Mouse (Mus musculus) lung, embryonic 15.5 days (tissue): ENCODE data around the gene Gpr84. TPM values are rescaled to one million over a fixed set of nuclear protein-coding genes. Genes with fewer than 3 reads are reported as not detected.

Experiments
- ATAC-seq: fragments of 200-750 bp; cut with Nextera tagmentation; 2 replicates; pipeline ENCODE4 v1.8.0; 2017; ENCODE audit warnings: moderate number of reproducible peaks, borderline replicate concordance; ENCODE audit not compliant: low FRiP score, low TSS enrichment; ENCODE audit errors: extremely low read depth
- H3K27ac ChIP-seq: fragments of 300-500 bp; sonication (generic); 2 replicates; pipeline ENCODE4 v1.5.1; 2015; ENCODE audit warnings: moderate library complexity, mild to moderate bottlenecking, inconsistent platforms
- H3K27me3 ChIP-seq: fragments of 300-500 bp; sonication (generic); 2 replicates; pipeline ENCODE4 v1.6.1; 2015; ENCODE audit warnings: inconsistent platforms
- H3K36me3 ChIP-seq: fragments of 300-500 bp; sonication (generic); 2 replicates; pipeline ENCODE4 v1.6.1; 2015; ENCODE audit warnings: inconsistent platforms
- H3K4me1 ChIP-seq: fragments of 300-500 bp; sonication (generic); 2 replicates; pipeline ENCODE4 v1.6.1; 2015; ENCODE audit warnings: inconsistent platforms
- H3K4me2 ChIP-seq: fragments of 300-500 bp; sonication (generic); 2 replicates; pipeline ENCODE4 v1.6.1; 2015; ENCODE audit warnings: inconsistent platforms, mild to moderate bottlenecking, moderate library complexity
- H3K4me3 ChIP-seq: fragments of 300-500 bp; sonication (generic); 2 replicates; pipeline ENCODE4 v1.5.1; 2015; ENCODE audit warnings: mild to moderate bottlenecking, inconsistent platforms
- H3K9ac ChIP-seq: fragments of 300-500 bp; sonication (generic); 2 replicates; pipeline ENCODE4 v1.6.1; 2015; ENCODE audit warnings: inconsistent platforms
- H3K9me3 ChIP-seq: fragments of 300-500 bp; sonication (generic); 2 replicates; pipeline ENCODE4 v1.6.1; 2016; ENCODE audit warnings: inconsistent platforms
- WGBS: fragments of 180-500 bp; shearing (Covaris S2); methylation state at CpG from one replicate; pipeline ENCODE4 v1.1.7; 2015; 5-methylcytosine and 5-hydroxymethylcytosine counted together
- polyA plus RNA-seq: library from polyadenylated mRNA; unstranded; fragments of >200 nt; fragmentation: Nextera tagmentation; extraction: Ambion mirVana; gene quantifications from 2 replicates; pipeline ENCODE4 v1.2.1, GENCODE M21; 2015

The Gpr84 gene
- polyA plus RNA-seq, 1 experiment from 2014 or later = 0.36 TPM

- ATAC-seq = no peak
- Histone ChIP-seq H3K27ac (no peak overlapping the region), H3K4me2 (no peak overlapping the region), H3K27me3 (peaks cover 36% of the 10 kb centered on the region), H3K4me3 (no peak overlapping the region), H3K9me3 (no peaks in the 10 kb centered on the region), H3K36me3 (no peaks in the 10 kb centered on the region), H3K4me1 (peaks cover 14% of the 10 kb centered on the region), H3K9ac (no peak overlapping the region)
- WGBS = 55% methylated on average over 3 of the region's 3 CpGs
Observed at GRCm38 (mm10) chr15:103335040-103335439, 24.6 kb upstream of the Gpr84 start.

DNA sequence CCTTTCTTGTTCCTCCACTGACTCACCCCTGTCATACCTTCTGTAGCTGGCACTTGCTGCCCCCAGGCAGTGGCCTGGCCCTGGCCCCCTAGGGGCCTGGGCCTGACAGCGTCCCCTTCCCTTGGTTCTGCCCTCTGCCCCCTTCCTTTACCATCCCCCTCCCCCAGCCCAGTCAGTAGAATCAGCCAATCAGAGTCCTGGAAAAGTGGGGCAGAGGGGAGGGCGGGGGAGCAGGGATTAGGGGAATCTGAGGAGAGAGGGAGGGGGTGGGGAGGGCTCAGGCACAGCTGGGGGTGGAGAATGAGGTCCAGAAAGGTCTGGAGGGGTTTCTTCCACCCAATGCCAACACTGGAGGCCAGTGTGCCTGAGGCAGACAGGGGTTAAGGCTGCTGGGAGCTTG lies 23.8 kb upstream of the Gpr84 start:
- H3K36me3 ChIP-seq = no peaks in the 10 kb centered on the region
- H3K4me2 ChIP-seq = no peak overlapping the region
- 20% methylated on average over 2 of the region's 2 CpGs for WGBS
- no peak overlapping the region for H3K4me3 ChIP-seq
- H3K4me1 ChIP-seq = 0 out of 2 replicates have a peak, but pooled peaks cover 6% of the 10 kb centered on the region
- H3K9me3 ChIP-seq = no peaks in the 10 kb centered on the region
- H3K27me3 ChIP-seq = peaks cover 28% of the 10 kb centered on the region
- no peak overlapping the region for H3K27ac ChIP-seq
- 0 out of 2 replicates have a peak, but pooled peaks have one; percentile 12 for ATAC-seq
- no peak overlapping the region for H3K9ac ChIP-seq

DNA sequence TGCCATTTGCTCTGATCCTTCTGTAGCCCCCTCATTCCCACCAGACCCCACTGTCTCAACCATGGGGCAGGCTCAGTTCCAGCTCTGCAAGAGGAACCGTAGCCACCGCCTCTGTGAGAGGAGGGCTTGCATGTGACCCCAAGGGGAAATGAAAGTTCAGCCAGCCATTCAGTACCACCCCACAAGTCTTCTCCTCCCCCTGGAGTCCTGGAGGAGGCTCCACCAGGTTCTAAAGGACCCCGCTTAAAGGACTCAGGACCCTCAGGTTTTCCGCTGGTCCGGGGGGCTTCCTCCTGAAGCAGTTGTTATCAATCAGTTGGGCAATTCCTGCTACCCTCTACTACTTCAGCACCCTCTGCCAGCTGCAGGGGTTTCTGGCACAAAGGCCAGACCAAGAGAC lies 23.3 kb upstream of the Gpr84 start:
- no peak overlapping the region for H3K4me3 ChIP-seq
- H3K27me3 ChIP-seq = peaks cover 23% of the 10 kb centered on the region
- no peak overlapping the region for H3K4me2 ChIP-seq
- 0 out of 2 replicates have a peak, but pooled peaks cover 6% of the 10 kb centered on the region for H3K4me1 ChIP-seq
- ATAC-seq = no peak; the same call in 1 of the 2 replicates
- no peak overlapping the region for H3K9ac ChIP-seq
- 64% methylated on average over 5 of the region's 5 CpGs for WGBS
- no peaks in the 10 kb centered on the region for H3K36me3 ChIP-seq
- H3K27ac ChIP-seq = no peak overlapping the region
- no peaks in the 10 kb centered on the region for H3K9me3 ChIP-seq

GRCm38 (mm10) chr15:103333081-103333615 lies 22.7 kb upstream of the Gpr84 start:
- H3K27ac ChIP-seq = no peak overlapping the region
- H3K4me1 ChIP-seq = 0 out of 2 replicates have a peak, but pooled peaks cover 6% of the 10 kb centered on the region
- peaks cover 17% of the 10 kb centered on the region for H3K27me3 ChIP-seq
- ATAC-seq = 0 out of 2 replicates have a peak, but pooled peaks have one; percentile 29
- H3K36me3 ChIP-seq = no peaks in the 10 kb centered on the region
- no peak overlapping the region for H3K9ac ChIP-seq
- no peaks in the 10 kb centered on the region for H3K9me3 ChIP-seq
- WGBS = 58% methylated on average over 5 of the region's 5 CpGs
- H3K4me3 ChIP-seq = no peak overlapping the region
- no peak overlapping the region for H3K4me2 ChIP-seq

DNA sequence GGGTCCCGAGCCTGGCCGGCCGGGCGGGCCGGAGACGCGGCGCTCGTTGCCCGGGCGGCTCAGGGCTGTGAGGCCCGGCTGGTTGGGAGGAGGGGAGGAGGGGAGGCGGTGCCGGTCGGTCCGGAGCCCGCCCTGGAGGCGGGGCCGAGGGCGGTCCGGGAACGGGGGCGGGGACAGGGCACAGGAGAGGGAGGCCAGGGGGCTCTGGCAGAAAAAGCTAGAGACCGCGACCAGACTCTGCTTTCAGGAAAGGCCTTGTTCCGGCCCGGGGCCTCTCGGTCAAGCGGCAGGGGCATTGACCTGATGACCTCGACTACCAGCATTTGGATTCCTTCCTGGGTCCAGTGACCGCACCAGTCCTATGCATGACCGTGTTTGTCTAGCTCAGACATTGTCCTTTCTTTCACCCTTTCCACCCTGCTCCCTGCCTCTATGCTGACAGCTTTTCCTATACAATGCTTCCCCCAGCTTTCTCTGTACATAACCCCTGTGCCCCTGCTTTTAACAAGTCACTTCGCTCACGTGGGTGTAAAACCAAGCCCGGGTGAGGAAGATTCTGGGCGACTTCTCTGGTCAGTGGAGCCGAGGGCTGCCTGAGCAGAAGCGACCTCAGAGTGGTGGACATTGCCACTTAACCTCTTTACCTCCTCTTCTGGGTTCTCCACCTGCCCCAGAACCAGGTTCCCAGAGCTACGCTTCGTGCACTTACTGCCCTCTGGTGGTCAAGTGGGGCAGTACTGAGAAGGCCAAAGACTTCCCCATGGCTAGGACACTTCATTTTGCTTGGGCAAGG lies 13.2 kb upstream of the Gpr84 start:
- Histone ChIP-seq H3K9ac (peak overlapping the region; percentile 75), H3K4me1 (peaks cover 22% of the 10 kb centered on the region), H3K27ac (peak overlapping the region; percentile 51), H3K4me2 (peak overlapping the region; percentile 94), H3K27me3 (no peaks in the 10 kb centered on the region), H3K36me3 (no peaks in the 10 kb centered on the region), H3K4me3 (peak overlapping the region; percentile 78), H3K9me3 (no peaks in the 10 kb centered on the region)
- under 1% methylated on average over 33 of the region's 40 CpGs for WGBS
- peak; percentile 96 for ATAC-seq

DNA sequence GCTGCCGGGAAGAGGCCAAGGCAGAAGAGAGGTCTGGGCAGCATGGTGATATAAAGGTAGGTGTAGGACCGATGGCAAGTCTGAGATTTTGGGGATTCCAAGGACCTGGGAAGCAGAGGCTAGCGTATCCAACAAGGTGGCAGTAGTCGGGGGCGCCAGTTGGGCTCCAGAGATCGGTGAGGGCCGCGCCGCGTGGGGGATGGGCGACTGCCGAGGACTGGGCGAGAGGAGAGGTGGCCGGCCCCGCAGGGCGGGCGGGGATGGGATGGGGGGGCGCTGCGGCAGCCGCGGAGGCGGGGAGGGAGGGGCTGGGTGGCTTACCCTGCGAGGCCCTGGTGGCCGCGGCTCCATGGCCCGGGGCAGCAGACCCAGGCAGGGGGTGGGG lies 12.7 kb upstream of the Gpr84 start:
- Histone ChIP-seq H3K9ac (peak overlapping the region; percentile 75), H3K4me1 (peaks cover 22% of the 10 kb centered on the region), H3K4me2 (peak overlapping the region; percentile 94), H3K4me3 (peak overlapping the region; percentile 78), H3K27me3 (no peaks in the 10 kb centered on the region), H3K9me3 (no peaks in the 10 kb centered on the region), H3K36me3 (peaks cover under 1% of the 10 kb centered on the region; the same call in 1 of the 2 replicates), H3K27ac (peak overlapping the region; percentile 51; the same call in 1 of the 2 replicates)
- WGBS = 2% methylated on average over 20 of the region's 26 CpGs
- ATAC-seq = peak; percentile 70

GRCm38 (mm10) chr15:103322396-103322795 lies 12.0 kb upstream of the Gpr84 start:
- WGBS = 50% methylated on average over 4 of the region's 4 CpGs
- H3K4me1 ChIP-seq = peaks cover 22% of the 10 kb centered on the region
- H3K27me3 ChIP-seq = no peaks in the 10 kb centered on the region
- H3K4me3 ChIP-seq = peak overlapping the region; percentile 78
- peaks cover 4% of the 10 kb centered on the region; the same call in 1 of the 2 replicates for H3K36me3 ChIP-seq
- ATAC-seq = no peak
- no peak overlapping the region for H3K27ac ChIP-seq
- peak overlapping the region; percentile 75; the same call in 1 of the 2 replicates for H3K9ac ChIP-seq
- H3K4me2 ChIP-seq = peak overlapping the region; percentile 94
- no peaks in the 10 kb centered on the region for H3K9me3 ChIP-seq

GRCm38 (mm10) chr15:103321076-103321475 lies 10.7 kb upstream of the Gpr84 start:
- Histone ChIP-seq H3K9ac (no peak overlapping the region), H3K4me1 (peaks cover 25% of the 10 kb centered on the region), H3K36me3 (peaks cover 4% of the 10 kb centered on the region; the same call in 1 of the 2 replicates), H3K27ac (no peak overlapping the region), H3K27me3 (no peaks in the 10 kb centered on the region), H3K9me3 (no peaks in the 10 kb centered on the region), H3K4me3 (no peak overlapping the region), H3K4me2 (no peak overlapping the region)
- 57% methylated on average over 1 of the region's 1 CpGs for WGBS
- no peak for ATAC-seq

DNA sequence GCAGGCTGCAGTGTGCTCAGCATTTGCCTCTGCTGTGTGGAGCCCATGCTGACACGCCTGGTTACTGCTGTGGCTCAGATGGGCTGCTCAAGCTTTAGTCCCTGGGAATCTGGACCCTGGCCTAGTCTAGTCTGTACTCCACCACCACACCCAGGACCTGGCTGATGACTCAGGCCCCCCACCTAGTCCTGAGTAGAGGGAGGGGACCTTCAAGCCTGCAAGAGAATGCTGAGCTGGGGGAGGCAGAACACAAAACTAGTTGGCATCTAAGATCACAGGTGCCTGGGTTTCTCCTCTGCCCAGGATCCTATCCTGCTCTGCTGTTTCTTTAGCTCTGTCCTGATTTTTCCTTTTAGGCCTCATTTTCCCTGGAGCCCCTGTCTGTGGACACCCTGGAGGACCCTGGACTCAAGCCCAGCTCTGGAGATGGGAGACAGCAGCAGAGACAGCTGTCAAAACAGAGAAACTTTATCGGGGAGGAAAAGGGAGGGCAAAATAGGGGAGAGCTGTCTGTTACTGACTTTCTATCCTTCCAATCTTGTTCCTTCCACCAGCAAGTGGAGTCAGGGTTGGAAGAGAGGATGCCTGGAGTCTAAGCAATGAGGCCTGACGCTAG lies 7.9 kb upstream of the Gpr84 start:
- Histone ChIP-seq H3K4me2 (no peak overlapping the region), H3K27me3 (no peaks in the 10 kb centered on the region), H3K36me3 (peaks cover 8% of the 10 kb centered on the region; the same call in 1 of the 2 replicates), H3K27ac (no peak overlapping the region), H3K9ac (no peak overlapping the region), H3K4me3 (no peak overlapping the region), H3K9me3 (no peaks in the 10 kb centered on the region), H3K4me1 (peaks cover 44% of the 10 kb centered on the region)
- 64% methylated on average over 3 of the region's 3 CpGs for WGBS
- no peak for ATAC-seq

- Histone ChIP-seq H3K36me3 (peaks cover 8% of the 10 kb centered on the region; the same call in 1 of the 2 replicates), H3K9ac (no peak overlapping the region), H3K4me3 (no peak overlapping the region), H3K9me3 (no peaks in the 10 kb centered on the region), H3K27me3 (no peaks in the 10 kb centered on the region), H3K27ac (no peak overlapping the region), H3K4me2 (no peak overlapping the region), H3K4me1 (peaks cover 43% of the 10 kb centered on the region)
- no peak for ATAC-seq
- WGBS = 87% methylated on average over 8 of the region's 8 CpGs
Observed at GRCm38 (mm10) chr15:103317731-103318130, 7.3 kb upstream of the Gpr84 start.

DNA sequence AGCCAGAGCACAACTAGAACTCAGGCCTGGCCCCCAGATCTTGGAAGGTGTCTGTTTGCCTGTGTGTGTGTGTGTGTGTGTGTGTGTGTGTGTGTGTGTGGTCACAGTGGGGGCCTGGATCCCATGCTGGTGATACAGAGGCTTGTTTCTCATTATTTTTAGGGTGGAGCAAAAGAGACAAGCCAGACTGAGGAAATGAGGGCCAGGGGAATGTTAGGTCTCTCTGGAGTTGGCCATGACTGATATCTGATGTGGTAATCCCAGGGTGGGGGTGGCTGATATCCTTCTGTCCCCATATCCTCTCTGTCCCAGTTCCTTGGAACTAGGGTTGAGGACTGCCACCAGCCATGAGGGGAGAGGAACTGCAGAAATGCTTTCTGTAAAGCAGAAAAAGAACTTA lies 6.7 kb upstream of the Gpr84 start:
- Histone ChIP-seq H3K36me3 (peaks cover 8% of the 10 kb centered on the region; the same call in 1 of the 2 replicates), H3K4me1 (peaks cover 36% of the 10 kb centered on the region), H3K9me3 (no peaks in the 10 kb centered on the region), H3K27ac (no peak overlapping the region), H3K27me3 (no peaks in the 10 kb centered on the region), H3K4me3 (no peak overlapping the region), H3K4me2 (no peak overlapping the region), H3K9ac (no peak overlapping the region)
- no peak for ATAC-seq
